Mouse (Mus musculus): ENCODE measurements around the gene Prdm10. TPM values are rescaled to one million over a fixed set of nuclear protein-coding genes. Genes with fewer than 3 reads are reported as not detected.

The Prdm10 gene
- polyA plus RNA-seq, 1 experiment from 2014 or later, result 7.0 TPM

DNA sequence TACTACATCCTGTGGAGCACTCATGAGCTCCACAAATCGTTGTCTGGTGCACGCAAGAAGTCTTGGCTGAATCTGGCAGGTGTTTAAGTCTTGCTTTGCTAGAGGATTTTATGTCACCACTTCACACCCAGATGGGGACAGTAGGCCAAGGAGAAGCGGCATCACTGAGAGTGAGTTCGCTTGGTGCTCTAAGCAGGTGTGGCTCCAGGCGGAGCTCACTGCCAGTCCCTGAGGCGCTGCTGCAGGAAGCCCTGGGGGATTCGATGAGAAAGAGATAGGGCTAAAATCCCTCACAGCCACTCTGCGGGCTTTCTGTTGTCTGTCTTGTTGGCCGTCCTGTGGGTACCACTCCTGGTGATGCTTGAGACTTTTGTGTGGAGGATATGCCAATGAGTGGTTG, 149.7 kb downstream of the Prdm10 start:
- Histone ChIP-seq H3K4me1 (ENCODE audit: control insufficient read depth, insufficient read depth, low read depth, low read length) (no peaks in the 10 kb centered on the region), H3K27me3 (replicated peaks; ENCODE audit: control insufficient read depth, insufficient read depth, low read length) (no peaks in the 10 kb centered on the region), H3K9ac (ENCODE audit: low read depth, low read length) (no peak overlapping the region), H3K9me3 (ENCODE audit: control insufficient read depth, low read length) (no peaks in the 10 kb centered on the region), H3K27ac (ENCODE audit: low read depth, low read length) (no peak overlapping the region), H3K4me2 (ENCODE audit: low read length) (no peak overlapping the region), H3K4me3 (ENCODE audit: low read length) (no peak overlapping the region), H3K36me3 (ENCODE audit: control insufficient read depth, insufficient read depth, low read length) (no peaks in the 10 kb centered on the region)
- 76% methylated on average over 9 of the region's 9 CpGs for WGBS
- no peak for ATAC-seq

Other genes with a start within 250 kb of the Prdm10 start
- gene Zbtb44, start 249.9 kb upstream of the Prdm10 start, polyA plus RNA-seq (2015; fragmentation: Nextera tagmentation; extraction: Ambion mirVana), result 2.9 and 3.4 TPM in 2 replicates
- gene St14, start 148.7 kb upstream of the Prdm10 start, polyA plus RNA-seq (2015; fragmentation: Nextera tagmentation; extraction: Ambion mirVana), result 0.93 and 1.2 TPM in 2 replicates
- gene Aplp2, start 68.7 kb upstream of the Prdm10 start, polyA plus RNA-seq (2015; fragmentation: Nextera tagmentation; extraction: Ambion mirVana), result 464 and 482 TPM in 2 replicates
- 22.5 and 23.5 TPM in 2 replicates for gene Nfrkb, start 105.7 kb downstream of the Prdm10 start, polyA plus RNA-seq (2015; fragmentation: Nextera tagmentation; extraction: Ambion mirVana)
- 0.16 and 0.26 TPM in 2 replicates for gene Tmem45b, start 183.9 kb downstream of the Prdm10 start, polyA plus RNA-seq (2015; fragmentation: Nextera tagmentation; extraction: Ambion mirVana)

Data from hindbrain, embryonic 16.5 days (tissue).